Mouse (Mus musculus): ENCODE results near the gene Grm7.

The Grm7 gene

DNA sequence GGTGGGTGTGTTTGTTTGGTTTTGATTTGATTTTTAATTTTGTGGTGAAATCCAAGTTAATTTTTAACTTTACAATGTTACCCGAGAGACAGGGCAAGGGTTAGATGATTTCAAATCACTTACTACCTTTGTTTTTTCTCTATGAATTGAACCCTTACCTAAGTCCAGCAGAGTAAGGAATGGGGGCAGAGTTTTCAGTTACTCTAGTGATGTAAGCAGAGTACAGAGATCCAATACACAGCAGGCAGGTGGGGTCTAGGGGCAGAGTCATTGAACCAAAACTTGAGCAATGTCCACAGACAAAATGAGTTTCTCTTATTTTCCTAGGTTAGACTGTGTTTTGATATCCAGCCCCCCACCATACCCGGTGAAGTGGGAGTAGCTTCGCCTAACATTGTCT, 723.2 kb downstream of the Grm7 start:
- DNase-seq (ENCODE audit: low spot score), result no peak

DNA sequence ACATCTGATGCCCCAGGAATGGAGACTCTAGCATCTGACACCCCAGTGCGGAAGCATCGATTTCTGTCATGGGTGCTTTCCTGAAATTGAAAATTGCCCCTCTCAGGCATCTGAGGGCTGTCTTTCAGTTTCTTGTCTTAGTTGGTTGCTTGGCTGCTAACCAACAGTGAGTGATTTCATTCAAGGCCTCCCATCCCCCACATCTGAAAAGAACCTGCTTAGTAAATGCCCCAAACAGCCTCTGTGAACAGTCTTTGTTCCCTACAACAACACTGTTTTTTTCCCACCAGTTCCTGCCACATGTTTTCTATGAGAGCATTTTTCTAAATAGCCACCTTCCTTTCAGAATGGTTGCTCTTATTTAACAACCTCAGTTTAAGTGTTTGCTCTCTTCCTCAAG, 723.6 kb downstream of the Grm7 start:
- DNase-seq (ENCODE audit: low spot score), result no peak

DNA sequence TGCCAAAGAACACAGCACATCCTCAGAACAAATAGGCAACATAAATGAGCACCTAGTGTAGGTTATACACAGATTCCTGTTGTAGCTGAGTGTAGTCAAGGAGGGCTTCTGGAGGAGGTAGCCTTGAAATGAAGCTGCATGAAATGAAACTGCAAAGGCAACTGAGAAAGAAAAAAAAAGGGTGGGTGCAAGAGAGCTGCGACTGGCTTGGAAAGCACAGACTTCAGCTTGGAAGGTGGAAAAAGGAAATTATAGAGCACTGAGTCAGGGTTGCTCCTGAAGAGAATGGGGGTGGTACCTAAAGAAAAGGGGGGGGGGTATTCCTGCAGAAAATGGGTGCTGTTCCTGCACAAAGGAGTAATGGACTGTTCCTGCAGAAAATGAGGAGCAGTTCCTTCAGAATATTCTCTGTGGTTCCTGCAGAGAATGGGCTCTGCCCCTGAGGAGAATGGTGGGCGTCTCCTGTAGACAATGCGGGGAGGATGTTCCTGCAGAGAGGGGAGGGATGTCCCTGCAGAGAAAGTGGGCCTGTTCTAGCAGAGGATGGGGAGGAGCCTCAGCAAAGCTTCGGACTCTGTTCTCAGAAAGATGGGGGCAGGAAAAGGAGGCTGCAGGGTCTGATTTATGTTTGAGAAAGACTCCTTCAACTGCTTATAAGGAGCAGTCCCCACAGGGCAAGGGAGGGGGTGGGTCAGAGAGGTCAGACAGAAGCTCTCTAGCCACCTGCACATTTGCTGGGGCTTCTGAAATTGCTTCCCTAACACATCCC, 726.4 kb downstream of the Grm7 start:
- no peak for DNase-seq (ENCODE audit: low spot score)

DNA sequence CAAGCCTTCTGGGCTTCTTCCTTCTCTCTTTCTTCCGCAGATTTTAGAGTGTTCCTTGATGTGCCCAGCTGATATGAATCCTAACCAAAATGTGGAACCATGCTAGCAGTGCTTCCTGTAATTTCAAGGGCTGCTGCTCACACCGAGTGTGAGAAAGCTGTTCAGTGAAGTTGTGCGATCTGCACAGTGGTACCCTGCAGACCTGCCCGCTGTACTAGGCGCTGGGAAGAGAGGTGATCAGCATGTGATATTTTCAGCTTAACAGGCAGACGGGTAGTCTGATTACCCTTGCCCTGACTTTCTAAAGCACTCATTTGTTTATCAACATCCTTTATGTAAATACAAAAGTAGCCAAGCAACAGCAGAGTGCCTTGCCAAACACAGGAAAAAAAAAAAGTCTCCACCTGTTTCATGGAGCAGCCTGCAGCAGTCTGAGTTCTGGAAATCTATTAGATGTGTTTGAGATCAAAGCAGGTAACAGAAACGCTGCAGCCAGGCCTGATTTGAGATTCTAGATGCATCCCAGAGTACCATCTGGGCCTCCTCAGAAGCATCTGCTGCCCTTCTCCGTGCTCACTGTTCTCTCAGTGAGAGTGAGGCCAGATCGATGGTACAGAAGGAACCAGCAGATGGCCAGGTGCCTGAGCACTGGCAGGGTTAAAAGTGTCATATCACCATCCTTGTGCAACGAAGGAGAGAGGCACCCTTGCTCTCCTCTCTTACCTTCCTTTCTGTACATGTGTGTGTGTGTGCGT, 727.4 kb downstream of the Grm7 start:
- DNase-seq (ENCODE audit: low spot score), result no peak

DNA sequence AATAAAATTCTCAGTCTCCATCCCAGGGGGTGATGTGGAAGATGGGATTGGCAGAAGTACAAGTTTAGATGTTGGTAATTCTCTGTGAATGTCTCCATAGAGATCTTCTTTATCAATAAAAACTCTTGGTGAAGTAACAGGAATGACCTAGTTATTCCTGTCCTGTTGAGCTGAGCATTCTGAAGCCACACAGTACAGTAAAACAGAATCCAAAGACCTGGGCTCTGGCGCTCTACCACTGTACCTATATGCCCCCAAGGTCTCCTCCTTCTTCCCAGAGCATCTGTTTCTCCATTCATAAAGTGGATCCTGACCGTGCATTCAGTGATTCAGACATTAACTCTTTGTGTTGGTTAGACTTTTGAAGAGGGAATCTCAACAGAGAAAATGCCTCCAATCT, 735.3 kb downstream of the Grm7 start:
- DNase-seq (ENCODE audit: low spot score), result no peak

DNA sequence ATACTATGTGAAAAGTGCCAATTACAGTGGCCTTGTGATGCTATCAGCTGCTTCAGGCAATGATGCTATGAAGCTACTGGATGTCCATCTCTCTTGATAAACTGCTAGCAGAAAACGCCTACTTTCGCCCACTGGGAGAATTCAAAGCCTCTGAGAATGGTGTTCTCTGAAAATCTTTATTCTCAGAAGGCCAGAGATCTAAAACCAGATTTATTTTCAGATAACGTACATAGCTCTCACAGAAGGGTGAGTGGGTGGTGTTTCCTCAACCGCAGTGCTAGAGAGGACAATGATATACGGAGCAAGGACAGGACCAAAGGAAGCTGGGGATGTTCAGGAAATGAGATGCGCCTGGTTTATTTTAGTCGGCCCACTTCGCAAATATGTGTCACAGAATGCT, 763.4 kb downstream of the Grm7 start:
- DNase-seq (ENCODE audit: low spot score), result no peak

DNA sequence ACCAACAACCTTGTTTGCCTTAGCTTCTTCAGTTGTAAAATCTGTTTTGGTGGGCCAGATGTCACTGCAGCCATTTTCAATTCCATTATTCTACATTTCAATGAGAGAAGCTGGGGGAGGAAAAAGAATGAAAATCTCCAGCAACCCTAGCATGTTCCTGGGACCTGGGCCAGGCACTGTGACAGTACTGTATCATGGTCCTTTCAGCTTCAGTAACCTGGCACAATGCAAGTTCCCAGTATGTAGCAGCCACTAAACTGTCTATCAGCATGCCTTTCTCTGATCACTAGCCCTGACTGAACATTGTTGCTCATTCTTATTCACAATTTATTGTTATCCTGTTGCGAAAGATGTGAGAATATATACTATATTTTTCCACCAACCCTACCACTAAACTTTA, 779.4 kb downstream of the Grm7 start:
- no peak for DNase-seq (ENCODE audit: low spot score)

DNA sequence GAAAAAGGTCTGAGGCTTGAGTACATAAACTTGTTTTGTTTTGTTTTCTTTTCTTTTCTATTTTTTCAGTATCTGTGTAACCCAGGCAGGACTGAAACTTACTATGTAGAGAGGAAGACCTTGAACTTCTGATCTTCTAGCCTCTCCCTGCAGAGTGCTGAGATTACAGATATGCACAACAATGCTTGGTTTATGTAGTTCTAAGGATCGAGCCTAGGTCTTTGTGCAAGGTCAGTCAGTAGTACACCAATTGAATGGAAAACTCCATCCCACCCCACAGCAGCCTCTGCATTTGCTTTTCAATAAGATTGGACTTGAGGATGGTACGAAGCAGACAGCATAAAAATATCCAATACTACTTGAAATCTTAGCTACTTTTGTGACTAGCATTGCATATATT, 800.8 kb downstream of the Grm7 start:
- no peak for DNase-seq (ENCODE audit: low spot score)

DNA sequence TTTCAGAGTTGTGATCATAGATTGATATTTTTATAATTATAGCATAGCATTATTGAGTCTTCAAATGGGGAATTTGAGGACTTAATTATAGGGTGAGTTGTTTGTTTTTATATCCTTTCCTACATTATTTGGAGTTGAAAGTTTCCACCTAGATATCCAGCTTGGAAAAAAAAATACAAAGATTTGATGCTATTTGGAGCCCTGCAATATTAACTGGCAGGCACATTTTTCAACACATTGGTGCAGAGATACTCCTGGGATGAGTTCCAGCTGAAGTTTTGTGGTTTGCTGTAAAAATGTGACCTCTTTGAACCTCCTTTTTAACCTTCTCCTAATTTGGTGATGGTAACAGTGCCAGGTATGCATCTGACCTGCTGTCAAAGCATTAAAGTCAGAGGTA, 802.5 kb downstream of the Grm7 start:
- no peak for DNase-seq (ENCODE audit: low spot score)

DNA sequence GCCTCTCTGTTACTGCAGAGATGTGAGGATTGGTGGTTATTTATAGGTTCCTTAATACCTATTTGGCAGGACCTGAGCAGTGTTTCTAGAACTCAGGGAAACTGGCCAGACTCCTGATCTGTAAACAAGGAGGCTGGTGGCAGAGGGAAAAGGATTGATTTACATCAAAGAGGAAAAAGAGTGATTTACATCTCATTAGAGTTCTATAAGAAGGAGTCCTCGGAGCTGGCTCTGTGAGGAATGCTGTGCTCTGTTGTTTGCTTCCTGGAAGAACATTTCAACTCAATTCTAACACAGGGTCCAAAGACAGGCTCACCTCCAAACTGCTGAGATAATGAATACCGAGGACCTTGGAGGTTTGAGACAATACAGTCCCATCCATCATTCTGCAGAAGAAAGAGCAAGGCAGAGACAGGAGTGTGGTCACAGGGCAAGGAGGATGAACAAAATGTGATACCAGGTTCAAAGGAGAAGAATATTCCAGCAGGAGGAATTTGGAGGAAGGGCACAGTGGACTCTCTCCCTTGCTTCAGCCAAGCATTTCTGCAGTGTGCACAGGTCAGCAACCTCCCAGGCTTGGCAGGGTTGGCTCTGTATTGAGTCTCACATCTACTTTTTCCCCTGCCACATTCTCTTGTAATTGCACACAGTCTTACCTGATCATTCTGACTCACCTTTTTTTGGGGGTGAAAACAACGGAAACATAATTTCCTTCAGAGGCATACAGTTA, 803.8 kb downstream of the Grm7 start:
- DNase-seq (ENCODE audit: low spot score), result no peak

DNA sequence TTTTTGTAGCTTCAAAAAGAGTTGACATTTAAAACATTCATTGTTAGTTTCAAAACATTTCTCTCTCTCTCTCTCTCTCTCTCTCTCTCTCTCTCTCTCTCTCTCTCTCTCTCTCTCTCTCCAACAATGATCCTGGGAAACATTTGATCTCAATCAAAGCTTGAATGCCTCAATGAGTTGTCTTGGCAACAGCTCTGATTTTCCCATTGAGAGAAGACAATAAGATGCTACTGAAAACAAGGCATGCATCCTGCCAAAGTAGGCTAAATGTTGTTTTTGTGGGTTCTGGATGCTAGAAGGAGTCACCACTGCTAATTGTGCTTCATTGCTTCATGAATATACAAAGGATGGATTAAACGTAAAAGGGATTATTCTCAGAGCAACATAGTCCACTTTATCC, 836.5 kb downstream of the Grm7 start:
- DNase-seq (ENCODE audit: low spot score), result no peak

DNA sequence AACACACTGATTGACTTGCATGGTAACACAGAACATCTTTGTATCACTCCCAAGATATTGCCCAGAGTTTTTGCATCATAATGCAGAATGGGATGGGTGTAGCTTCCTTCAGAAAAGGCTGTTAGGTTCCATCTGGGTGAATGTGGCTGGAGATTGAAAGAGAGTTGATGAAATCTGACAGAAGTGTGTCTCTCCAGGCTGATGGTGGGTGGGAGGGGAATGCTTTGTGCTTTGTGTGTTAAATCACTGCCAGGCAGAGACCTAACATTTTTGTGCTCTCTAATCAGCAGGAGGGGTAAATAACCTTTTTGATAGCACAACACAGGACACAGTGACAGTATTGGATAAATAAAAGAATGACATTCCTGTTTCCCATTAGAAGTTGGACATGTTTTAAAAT, 840.7 kb downstream of the Grm7 start:
- no peak for DNase-seq (ENCODE audit: low spot score)

DNA sequence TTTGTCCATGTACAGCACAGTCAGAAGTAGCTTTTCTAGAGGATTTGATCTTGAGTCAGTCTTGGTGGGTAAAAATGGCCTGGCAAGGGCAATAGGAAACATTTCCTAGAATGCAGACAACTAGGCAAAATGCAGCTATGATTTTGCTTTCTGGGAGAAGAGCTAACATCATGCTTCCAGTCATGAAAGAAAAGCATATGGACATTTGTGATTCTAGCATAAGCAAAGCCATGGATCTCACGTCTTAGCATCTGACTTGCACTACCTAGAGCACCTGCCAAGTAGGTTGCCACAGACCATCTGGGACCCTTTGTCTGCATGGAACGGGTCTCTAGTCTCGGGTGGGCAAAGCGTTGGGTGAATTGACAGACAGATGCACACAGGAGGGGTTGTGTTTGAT, 842.2 kb downstream of the Grm7 start:
- no peak for DNase-seq (ENCODE audit: low spot score)

DNA sequence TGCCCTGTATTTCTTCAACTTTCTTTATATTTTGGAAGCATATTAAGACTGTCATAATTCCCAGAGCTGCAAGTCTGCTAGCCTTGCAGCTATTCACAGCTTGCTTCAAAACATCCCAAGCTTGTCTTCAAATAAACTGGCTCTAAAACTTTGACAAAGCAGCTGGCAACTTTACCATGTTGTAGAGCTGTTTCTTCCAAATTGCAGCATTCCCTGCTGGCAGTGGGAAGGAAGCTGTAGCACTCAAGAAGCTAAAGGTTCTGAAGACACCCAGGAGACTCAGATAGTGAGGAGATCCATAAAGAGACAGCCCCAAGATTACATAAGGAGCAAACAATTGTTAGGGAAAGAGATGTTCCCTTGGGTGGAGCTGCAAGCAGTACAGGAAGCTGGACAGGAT, 846.8 kb downstream of the Grm7 start:
- no peak for DNase-seq (ENCODE audit: low spot score)

DNA sequence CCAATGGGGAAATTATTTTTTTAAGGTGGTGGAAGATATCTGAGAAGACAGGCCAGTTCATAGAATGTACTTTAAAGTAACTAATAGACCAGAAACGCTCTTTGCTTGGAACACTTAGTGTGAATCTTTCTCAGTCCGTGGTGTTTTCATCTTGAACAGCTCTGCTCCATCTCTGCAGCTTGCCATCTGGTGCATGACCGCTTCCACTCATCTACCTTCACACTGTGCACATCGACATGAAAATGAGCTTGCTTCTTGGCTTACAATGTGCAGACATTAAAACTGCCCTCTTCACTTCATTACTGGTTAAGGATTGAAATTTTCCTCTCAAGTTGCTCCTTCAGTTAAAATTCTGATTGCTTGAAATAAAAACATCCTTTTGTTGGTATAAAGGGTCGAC, 854.2 kb downstream of the Grm7 start:
- no peak for DNase-seq (ENCODE audit: low spot score)

DNA sequence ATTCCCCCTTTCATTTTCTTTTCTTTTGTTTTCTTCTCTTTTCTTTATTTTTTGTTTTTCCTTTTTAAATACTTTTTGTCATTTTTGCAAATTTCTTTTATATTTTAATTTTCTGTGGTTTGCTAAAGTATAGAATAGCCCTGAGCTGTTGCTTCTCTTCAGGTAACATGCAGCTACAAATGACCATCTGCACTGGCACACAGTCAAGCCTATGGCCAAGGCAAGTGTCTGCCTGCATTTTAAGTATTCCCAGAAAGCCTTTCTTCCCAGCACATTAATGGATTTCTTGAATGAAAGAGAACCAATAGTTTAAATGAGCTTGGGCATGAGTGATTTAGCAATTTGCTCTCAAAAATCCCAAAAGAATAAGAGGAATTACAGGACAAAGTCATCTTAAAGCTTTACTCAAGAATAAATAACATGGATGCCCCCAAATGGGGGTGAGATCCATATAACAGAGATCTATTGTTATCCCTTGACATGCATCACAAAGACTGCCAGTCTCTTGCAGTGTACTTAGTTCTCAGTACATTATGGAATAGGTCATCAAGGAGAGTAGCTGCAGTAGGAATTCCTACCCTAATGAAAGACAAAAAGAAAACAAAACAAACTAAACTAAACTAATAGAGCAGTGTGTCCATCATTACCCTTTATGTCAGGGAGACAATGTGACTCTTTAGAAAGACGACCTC, 865.5 kb downstream of the Grm7 start:
- no peak for DNase-seq (ENCODE audit: low spot score)

DNA sequence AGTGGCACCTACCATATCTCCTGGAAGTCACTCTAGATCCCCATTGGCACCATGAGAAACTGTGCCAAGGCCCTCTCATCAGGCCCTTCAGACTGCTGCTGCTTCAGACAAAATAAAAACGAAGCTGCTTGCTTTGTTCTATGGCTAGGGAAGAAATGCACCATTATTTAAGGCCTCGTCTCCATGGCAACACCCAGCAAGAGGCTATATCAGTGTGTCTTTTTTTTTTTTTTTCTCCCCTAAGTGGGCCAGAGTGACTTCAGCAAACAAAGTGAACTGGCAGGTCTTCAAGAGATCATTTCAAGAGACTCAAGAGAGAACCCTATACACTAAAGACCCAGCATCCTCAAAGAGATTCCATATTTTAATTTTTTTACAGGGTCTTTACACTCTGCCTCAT, 867.0 kb downstream of the Grm7 start:
- no peak for DNase-seq (ENCODE audit: low spot score)

DNA sequence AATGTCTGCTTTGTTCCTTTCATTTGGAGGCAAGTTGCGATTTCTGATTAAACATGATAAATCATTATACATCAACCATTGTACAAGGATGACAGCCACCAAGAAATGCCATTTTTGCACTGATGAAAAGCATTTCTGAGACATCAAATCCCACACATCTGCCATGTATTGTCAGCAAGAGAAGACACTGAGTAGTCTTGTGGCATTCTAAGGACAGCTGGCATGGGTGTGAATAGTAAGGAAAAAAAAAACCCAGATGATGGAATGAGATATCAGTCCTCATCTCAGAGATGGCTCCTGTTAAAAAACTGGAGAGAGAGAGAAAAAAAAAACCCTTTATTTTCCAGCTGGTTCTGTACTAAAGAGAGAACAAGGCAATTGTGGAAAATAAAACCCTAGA, 875.8 kb downstream of the Grm7 start:
- no peak for DNase-seq (ENCODE audit: low spot score)

DNA sequence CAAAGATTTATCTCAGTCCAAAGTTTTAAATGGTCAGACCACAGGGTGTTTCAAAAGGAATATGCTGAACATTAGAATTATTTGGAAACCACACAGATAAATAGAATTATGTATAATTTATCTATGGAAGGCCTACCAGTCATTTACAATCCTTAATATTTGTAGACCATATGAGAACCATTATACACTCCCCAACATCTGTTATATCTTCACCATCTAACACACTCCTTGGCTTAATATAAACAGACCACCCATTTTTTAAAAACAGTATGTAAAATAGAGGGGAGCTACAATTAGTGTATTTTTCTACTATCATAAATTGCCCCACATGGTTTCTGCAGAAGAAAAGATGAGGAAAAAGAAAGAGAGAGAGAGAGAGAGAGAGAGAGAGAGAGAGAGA, 876.7 kb downstream of the Grm7 start:
- DNase-seq (ENCODE audit: low spot score), result no peak

DNA sequence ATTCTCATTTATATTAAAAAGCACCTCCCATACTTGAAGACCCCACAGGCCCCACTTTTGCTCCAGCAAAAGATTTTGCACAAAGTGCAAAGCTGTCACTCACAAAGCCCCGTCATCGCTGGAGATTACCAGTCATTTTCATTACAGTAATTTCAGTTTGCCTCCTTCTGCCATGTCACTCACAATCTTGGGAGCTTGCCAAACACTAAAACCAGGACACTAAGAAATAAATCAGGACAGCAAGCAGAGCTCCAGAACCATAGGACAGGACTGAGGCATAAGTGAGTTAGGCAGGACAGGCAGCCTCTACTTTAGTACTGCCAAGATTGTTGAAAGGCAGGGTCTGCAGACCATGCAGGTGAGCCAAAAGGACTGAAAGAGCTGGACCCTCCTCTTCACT, 884.6 kb downstream of the Grm7 start:
- DNase-seq (ENCODE audit: low spot score), result no peak

DNA sequence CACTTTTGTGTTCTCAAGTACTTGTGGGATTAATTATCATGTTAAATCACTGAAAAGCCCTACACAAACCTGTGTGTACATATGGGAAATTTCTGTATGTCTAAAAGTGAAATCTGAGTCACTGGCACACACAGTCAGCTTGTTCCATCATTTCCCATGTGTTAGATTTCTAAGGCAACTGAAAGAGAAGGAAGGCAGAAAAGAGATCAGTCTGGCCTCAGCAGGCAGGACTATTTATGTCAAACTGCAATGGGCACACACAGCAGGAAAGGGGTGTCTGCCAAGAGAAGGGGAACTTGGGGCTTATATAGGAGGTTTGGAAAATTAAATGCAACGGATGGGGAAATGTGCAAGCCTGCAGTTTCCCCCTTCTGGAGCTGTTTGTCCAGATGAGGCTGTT, 913.2 kb downstream of the Grm7 start:
- no peak for DNase-seq (ENCODE audit: low spot score)

DNA sequence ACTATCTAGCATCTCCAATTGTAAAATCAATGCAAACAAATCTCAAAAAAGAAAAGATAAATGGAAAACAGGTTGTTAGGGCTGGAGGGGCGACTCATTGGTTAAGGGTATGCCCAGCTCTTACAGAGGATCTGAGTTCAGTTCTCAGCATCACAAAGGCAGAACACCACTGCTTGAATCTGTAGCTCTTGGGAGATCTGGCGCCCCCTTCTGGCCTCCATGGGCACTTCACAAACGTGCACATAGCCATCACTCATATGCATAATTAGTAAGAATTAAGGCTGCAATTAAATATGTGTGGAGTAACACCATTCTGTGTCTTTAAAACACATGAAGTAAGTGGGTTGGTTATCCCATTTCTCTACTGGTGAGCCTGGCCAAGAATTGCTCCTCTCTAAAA, 914.1 kb downstream of the Grm7 start:
- no peak for DNase-seq (ENCODE audit: low spot score)

DNA sequence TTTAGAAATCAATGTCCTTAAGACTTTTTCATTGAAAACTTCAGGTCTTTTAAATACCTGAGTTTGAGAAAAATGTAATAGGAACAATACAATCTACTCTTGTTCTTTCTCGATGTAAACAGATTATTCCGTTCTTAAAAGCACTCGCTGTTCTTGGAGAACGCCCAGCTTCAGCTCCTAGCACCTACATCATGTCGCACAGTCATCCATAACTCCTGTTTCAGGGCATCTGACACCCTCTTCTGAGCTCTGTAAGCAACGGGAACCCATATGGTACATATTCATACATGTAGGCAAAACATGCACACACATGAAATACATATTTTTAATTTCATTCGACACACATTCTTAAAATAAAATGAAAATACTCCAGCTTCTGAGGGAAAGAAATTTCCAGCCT, 916.0 kb downstream of the Grm7 start:
- DNase-seq (ENCODE audit: low spot score), result no peak
